Mouse (Mus musculus) lung, embryonic 15.5 days (tissue): ENCODE data around the gene Bex3. TPM values are rescaled to one million over a fixed set of nuclear protein-coding genes. Genes with fewer than 3 reads are reported as not detected.
A peak's percentile ranks its signal among the peaks of the same experiment; 100 is the strongest.
"Not testable (repeated sequence)": the region's sequence is repeated elsewhere in the genome, so short reads cannot be mapped to it uniquely, and the experiment has no call there.

Experiments
- ATAC-seq: fragments of 200-750 bp; cut with Nextera tagmentation; 2 replicates; pipeline ENCODE4 v1.8.0; 2017; ENCODE audit warnings: moderate number of reproducible peaks, borderline replicate concordance; ENCODE audit not compliant: low FRiP score, low TSS enrichment; ENCODE audit errors: extremely low read depth
- H3K27ac ChIP-seq: fragments of 300-500 bp; sonication (generic); 2 replicates; pipeline ENCODE4 v1.5.1; 2015; ENCODE audit warnings: moderate library complexity, mild to moderate bottlenecking, inconsistent platforms
- H3K27me3 ChIP-seq: fragments of 300-500 bp; sonication (generic); 2 replicates; pipeline ENCODE4 v1.6.1; 2015; ENCODE audit warnings: inconsistent platforms
- H3K36me3 ChIP-seq: fragments of 300-500 bp; sonication (generic); 2 replicates; pipeline ENCODE4 v1.6.1; 2015; ENCODE audit warnings: inconsistent platforms
- H3K4me1 ChIP-seq: fragments of 300-500 bp; sonication (generic); 2 replicates; pipeline ENCODE4 v1.6.1; 2015; ENCODE audit warnings: inconsistent platforms
- H3K4me2 ChIP-seq: fragments of 300-500 bp; sonication (generic); 2 replicates; pipeline ENCODE4 v1.6.1; 2015; ENCODE audit warnings: inconsistent platforms, mild to moderate bottlenecking, moderate library complexity
- H3K4me3 ChIP-seq: fragments of 300-500 bp; sonication (generic); 2 replicates; pipeline ENCODE4 v1.5.1; 2015; ENCODE audit warnings: mild to moderate bottlenecking, inconsistent platforms
- H3K9ac ChIP-seq: fragments of 300-500 bp; sonication (generic); 2 replicates; pipeline ENCODE4 v1.6.1; 2015; ENCODE audit warnings: inconsistent platforms
- H3K9me3 ChIP-seq: fragments of 300-500 bp; sonication (generic); 2 replicates; pipeline ENCODE4 v1.6.1; 2016; ENCODE audit warnings: inconsistent platforms
- WGBS: fragments of 180-500 bp; shearing (Covaris S2); methylation state at CpG from one replicate; pipeline ENCODE4 v1.1.7; 2015; 5-methylcytosine and 5-hydroxymethylcytosine counted together
- polyA plus RNA-seq: library from polyadenylated mRNA; unstranded; fragments of >200 nt; fragmentation: Nextera tagmentation; extraction: Ambion mirVana; gene quantifications from 2 replicates; pipeline ENCODE4 v1.2.1, GENCODE M21; 2015

Gene Bex3
- polyA plus RNA-seq, 1 experiment from 2014 or later, result 432 TPM

GRCm38 (mm10) chrX:136268173-136268572, 1.9 kb upstream of the Bex3 start:
- WGBS, result 55% methylated on average over 4 of the region's 4 CpGs
- no peaks in the 10 kb centered on the region for H3K4me1 ChIP-seq
- no peaks in the 10 kb centered on the region for H3K36me3 ChIP-seq
- H3K9ac ChIP-seq, result no peak overlapping the region
- H3K27me3 ChIP-seq, result no peaks in the 10 kb centered on the region; the same call in 1 of the 2 replicates
- H3K4me2 ChIP-seq, result no peak overlapping the region
- ATAC-seq, result no peak
- no peaks in the 10 kb centered on the region for H3K9me3 ChIP-seq
- no peak overlapping the region for H3K27ac ChIP-seq
- no peak overlapping the region for H3K4me3 ChIP-seq

GRCm38 (mm10) chrX:136270393-136271111, 499 bp downstream of the Bex3 start:
- H3K27ac ChIP-seq, H3K4me1 ChIP-seq, H3K27me3 ChIP-seq, H3K9me3 ChIP-seq, H3K36me3 ChIP-seq: not testable (repeated sequence)
- peak overlapping the region; percentile 42 for H3K9ac ChIP-seq
- peak overlapping the region; percentile 47 for H3K4me2 ChIP-seq
- peak overlapping the region; percentile 47 for H3K4me3 ChIP-seq
- 26% methylated on average over 6 of the region's 60 CpGs for WGBS
- peak; percentile 60 for ATAC-seq

DNA sequence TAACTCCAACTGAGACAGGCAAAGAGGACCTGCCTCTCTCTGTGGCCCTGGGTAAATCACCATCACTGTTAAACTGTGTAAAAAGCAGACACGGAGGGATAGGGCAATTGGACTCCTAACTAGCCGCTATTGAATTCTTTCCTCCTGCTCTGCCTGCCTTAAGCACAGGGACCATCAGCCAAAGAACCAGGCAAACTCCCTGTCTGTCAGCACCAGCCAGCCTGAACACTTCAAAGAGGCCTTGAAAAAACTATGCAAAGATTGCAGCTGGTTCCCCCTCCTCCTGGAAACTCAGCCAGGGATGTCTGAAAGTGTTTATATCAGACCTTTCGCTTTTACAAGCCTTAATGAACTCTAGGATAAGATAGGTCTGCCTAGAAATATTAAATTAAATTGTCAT, 4.5 kb downstream of the Bex3 start:
- Histone ChIP-seq H3K4me2 (no peak overlapping the region), H3K27ac (no peak overlapping the region), H3K4me3 (no peak overlapping the region), H3K9me3 (no peaks in the 10 kb centered on the region), H3K9ac (no peak overlapping the region), H3K27me3 (no peaks in the 10 kb centered on the region), H3K4me1 (no peaks in the 10 kb centered on the region), H3K36me3 (no peaks in the 10 kb centered on the region)
- 20% methylated on average over 3 of the region's 3 CpGs for WGBS
- ATAC-seq, result no peak

DNA sequence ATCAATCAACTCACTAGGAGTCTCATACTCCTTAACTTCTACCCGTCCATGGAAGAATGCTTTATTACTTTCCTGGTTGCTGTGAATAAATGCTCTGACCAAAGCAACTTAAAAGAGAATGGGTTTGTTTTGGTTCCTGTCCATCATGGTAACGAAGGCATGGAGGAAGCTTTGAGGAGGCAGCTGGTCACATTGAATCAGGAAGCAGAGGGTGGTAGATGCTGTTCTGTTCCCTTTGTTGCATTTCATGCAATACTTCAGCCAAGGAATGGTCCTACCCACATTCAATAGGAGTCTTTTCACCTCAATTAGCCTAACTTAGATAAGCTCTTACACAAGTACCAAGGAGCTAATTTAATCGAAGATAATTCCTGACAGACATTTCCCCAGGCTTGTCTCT, 5.3 kb downstream of the Bex3 start:
- Histone ChIP-seq H3K9me3 (no peaks in the 10 kb centered on the region), H3K9ac (no peak overlapping the region), H3K4me1 (no peaks in the 10 kb centered on the region), H3K27me3 (no peaks in the 10 kb centered on the region), H3K4me3 (no peak overlapping the region), H3K36me3 (no peaks in the 10 kb centered on the region), H3K27ac (no peak overlapping the region), H3K4me2 (no peak overlapping the region)
- 38% methylated on average over 3 of the region's 3 CpGs for WGBS
- no peak for ATAC-seq

DNA sequence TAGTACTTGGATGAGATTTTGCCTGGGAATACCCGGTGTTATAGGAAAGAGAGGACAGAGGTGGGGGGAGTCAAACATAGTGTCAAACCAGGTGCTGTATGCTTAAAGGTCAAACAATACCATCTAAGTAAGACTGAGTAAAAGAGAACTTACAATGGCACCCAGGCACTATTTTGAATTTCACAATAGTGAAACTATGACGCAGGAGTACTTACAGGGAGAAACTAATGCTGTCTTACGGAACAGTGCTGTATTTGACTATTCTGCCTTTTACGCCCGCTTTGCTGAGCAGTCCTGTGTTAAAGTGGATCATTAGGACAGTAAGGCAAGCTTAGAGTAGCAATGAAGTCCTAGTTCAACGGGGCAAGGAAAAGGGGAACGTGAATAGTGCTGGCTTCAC, 7.5 kb downstream of the Bex3 start:
- no peak for ATAC-seq
- Histone ChIP-seq H3K4me2 (no peak overlapping the region), H3K4me3 (no peak overlapping the region), H3K36me3 (no peaks in the 10 kb centered on the region), H3K4me1 (no peaks in the 10 kb centered on the region), H3K27ac (no peak overlapping the region), H3K27me3 (no peaks in the 10 kb centered on the region), H3K9ac (no peak overlapping the region), H3K9me3 (no peaks in the 10 kb centered on the region)
- WGBS, result 82% methylated on average over 7 of the region's 7 CpGs

DNA sequence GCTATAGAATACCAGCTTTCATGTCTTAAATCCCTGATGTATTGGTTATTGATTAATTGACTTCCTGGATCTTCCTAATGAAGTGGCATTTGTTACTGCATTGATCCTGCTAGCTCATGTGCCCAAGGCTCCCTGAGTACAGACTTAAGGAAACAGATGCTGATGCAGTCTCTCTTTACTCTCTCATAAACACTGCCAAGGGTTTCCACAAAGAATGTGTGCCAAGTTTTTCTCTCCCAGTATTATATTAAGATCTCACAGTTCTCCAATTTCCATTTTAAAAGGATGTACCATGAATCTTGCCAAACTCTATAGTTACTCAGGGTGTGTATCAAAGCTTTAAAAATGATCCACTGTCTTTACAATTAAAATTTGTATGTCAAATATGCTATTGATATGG, 8.3 kb downstream of the Bex3 start:
- ATAC-seq, result no peak
- H3K36me3 ChIP-seq, result no peaks in the 10 kb centered on the region
- no peak overlapping the region for H3K27ac ChIP-seq
- H3K9ac ChIP-seq, result no peak overlapping the region
- no peaks in the 10 kb centered on the region for H3K4me1 ChIP-seq
- H3K4me2 ChIP-seq, result no peak overlapping the region
- no peak overlapping the region for H3K4me3 ChIP-seq
- H3K27me3 ChIP-seq, result no peaks in the 10 kb centered on the region
- no peaks in the 10 kb centered on the region for H3K9me3 ChIP-seq

DNA sequence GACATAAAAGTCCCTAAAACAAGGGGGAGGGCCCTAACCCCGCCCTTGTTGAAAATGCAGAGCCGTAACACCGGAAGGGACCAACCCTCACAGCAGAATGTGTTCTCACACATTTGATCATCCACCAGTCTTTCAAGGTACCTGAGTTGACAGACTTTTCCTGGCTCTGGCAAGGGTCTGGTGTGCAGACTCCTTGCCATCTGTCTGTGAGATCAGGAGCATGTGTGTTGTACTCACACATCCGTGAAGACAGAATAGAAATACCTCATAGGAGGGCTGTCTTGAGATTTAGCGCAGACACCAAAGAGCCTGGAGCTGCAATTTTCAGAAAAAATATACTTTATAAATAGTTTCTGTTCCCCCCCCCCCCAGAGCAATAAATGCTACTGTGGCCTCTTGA, 9.4 kb downstream of the Bex3 start:
- Histone ChIP-seq H3K9ac (no peak overlapping the region), H3K27me3 (no peaks in the 10 kb centered on the region), H3K4me1 (no peaks in the 10 kb centered on the region), H3K27ac (no peak overlapping the region), H3K4me2 (no peak overlapping the region), H3K4me3 (no peak overlapping the region), H3K9me3 (no peaks in the 10 kb centered on the region), H3K36me3 (no peaks in the 10 kb centered on the region)
- ATAC-seq, result no peak
- WGBS, result 79% methylated on average over 5 of the region's 5 CpGs

- H3K9me3 ChIP-seq, result no peaks in the 10 kb centered on the region
- WGBS, result 22% methylated on average over 8 of the region's 8 CpGs
- H3K27me3 ChIP-seq, result no peaks in the 10 kb centered on the region
- H3K4me2 ChIP-seq, result no peak overlapping the region
- H3K9ac ChIP-seq, result no peak overlapping the region
- no peak for ATAC-seq
- H3K4me1 ChIP-seq, result no peaks in the 10 kb centered on the region
- H3K27ac ChIP-seq, result no peak overlapping the region
- H3K4me3 ChIP-seq, result no peak overlapping the region
- no peaks in the 10 kb centered on the region for H3K36me3 ChIP-seq
Measured at GRCm38 (mm10) chrX:136290817-136291281, 20.8 kb downstream of the Bex3 start.

- no peak overlapping the region for H3K4me2 ChIP-seq
- H3K4me3 ChIP-seq, result no peak overlapping the region
- no peak for ATAC-seq
- H3K27me3 ChIP-seq, result no peaks in the 10 kb centered on the region
- no peak overlapping the region for H3K27ac ChIP-seq
- no peaks in the 10 kb centered on the region for H3K36me3 ChIP-seq
- no peak overlapping the region for H3K9ac ChIP-seq
- H3K9me3 ChIP-seq, result no peaks in the 10 kb centered on the region
- H3K4me1 ChIP-seq, result no peaks in the 10 kb centered on the region
Measured at GRCm38 (mm10) chrX:136304295-136304694, 34.2 kb downstream of the Bex3 start.

GRCm38 (mm10) chrX:136306196-136306595, 36.1 kb downstream of the Bex3 start:
- Histone ChIP-seq H3K4me2 (no peak overlapping the region), H3K27me3 (no peaks in the 10 kb centered on the region), H3K4me1 (no peaks in the 10 kb centered on the region), H3K4me3 (no peak overlapping the region), H3K27ac (no peak overlapping the region), H3K36me3 (no peaks in the 10 kb centered on the region), H3K9ac (no peak overlapping the region), H3K9me3 (no peaks in the 10 kb centered on the region)
- WGBS, result 22% methylated on average over 1 of the region's 1 CpGs
- ATAC-seq, result no peak

- H3K27ac ChIP-seq, result no peak overlapping the region
- no peak for ATAC-seq
- no peaks in the 10 kb centered on the region for H3K36me3 ChIP-seq
- H3K9me3 ChIP-seq, result no peaks in the 10 kb centered on the region
- H3K4me2 ChIP-seq, result no peak overlapping the region
- 34% methylated on average over 4 of the region's 4 CpGs for WGBS
- no peaks in the 10 kb centered on the region for H3K27me3 ChIP-seq
- no peaks in the 10 kb centered on the region for H3K4me1 ChIP-seq
- H3K9ac ChIP-seq, result no peak overlapping the region
- H3K4me3 ChIP-seq, result no peak overlapping the region
Measured at GRCm38 (mm10) chrX:136313303-136313702, 43.2 kb downstream of the Bex3 start.

DNA sequence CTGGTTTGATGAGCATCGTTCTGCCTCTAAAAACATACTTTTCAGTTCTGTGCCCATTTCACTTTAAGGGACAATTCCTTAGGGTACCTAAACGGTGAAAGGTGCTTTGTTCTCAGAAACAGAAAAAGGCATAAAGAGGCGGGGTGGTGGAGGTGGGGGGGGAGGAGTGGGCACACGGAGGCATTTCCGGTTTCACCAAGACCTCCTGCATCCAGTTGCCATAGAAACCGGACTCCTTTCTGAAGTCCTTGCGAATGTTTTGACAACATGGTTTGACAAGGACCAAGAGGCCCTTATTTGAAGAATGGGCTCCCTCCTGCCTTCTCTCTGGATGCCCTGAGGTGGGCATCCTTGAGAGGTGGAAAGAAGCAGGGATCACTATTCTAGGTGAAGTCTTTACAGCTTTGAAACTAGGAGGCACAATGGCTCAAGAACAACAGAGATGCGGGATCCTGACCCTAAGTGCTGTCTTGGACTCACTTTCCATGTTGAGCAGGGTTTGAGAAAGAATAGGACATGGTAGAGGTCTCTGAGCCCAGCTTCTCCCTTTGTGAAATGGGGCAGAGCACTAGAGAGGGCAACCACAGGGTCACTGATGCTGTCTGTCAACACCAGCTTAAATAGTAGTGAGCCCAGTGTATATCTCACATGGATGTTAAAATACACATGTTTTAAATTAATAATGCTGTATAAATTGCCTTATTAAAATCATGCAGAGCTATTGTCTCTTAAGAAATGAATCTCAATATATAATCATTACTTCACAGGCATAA, 43.9 kb downstream of the Bex3 start:
- ATAC-seq, result no peak
- Histone ChIP-seq H3K4me1 (no peaks in the 10 kb centered on the region), H3K36me3 (no peaks in the 10 kb centered on the region)

More for the DNA sequence above, 43.9 kb downstream of the Bex3 start:
- H3K27me3 ChIP-seq, result no peaks in the 10 kb centered on the region
- H3K27ac ChIP-seq, result no peak overlapping the region
- H3K4me3 ChIP-seq, result no peak overlapping the region
- no peak overlapping the region for H3K9ac ChIP-seq
- no peak overlapping the region for H3K4me2 ChIP-seq
- H3K9me3 ChIP-seq, result no peaks in the 10 kb centered on the region
- WGBS, result 25% methylated on average over 8 of the region's 8 CpGs
